Mouse (Mus musculus): ENCODE data around the gene Slfn5.
A peak's percentile ranks its signal among the peaks of the same experiment; 100 is the strongest.
"Not testable (repeated sequence)": the region's sequence is repeated elsewhere in the genome, so short reads cannot be mapped to it uniquely, and the experiment has no call there.

Gene Slfn5

DNA sequence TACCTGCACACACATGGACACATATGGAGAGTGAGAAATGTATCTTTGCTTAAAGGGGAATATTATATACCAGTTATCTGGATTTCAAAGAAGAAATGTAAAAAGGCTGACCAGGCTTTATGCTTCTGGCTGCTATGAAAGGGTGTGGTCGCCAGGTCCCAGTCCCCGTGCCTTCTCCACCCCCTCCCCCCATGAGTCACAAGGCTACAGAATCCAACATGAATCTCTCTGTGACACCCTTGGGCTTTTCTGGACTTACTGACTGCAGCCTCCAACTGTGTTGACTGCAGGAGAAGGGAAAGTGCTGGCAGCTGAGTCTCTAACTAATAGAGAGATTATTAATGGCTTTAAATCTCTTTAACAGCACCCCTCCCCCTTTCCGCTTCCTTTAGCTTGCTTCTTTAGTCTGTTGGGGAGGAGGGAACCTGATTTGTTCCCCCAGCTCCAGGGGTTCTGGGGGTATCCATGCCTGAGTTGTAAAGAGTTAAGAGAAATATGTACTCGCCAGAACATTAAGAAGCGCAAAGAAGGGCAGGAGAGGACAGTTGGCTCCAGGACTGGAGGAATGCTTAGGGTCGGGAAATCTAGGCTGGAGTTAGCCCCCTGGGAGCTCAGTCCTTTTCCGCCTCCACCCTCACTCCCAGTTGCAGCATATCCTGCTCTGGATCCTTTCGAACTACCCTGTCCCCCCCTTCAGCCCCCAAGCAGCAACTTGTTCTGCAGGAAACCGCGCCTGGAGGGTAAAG is at the start of gene Slfn5:
Slfn5 (plus strand) TSS at position 614 of the 746 bp plus-strand sequence.
- DNase-seq: peak; percentile 99

DNA sequence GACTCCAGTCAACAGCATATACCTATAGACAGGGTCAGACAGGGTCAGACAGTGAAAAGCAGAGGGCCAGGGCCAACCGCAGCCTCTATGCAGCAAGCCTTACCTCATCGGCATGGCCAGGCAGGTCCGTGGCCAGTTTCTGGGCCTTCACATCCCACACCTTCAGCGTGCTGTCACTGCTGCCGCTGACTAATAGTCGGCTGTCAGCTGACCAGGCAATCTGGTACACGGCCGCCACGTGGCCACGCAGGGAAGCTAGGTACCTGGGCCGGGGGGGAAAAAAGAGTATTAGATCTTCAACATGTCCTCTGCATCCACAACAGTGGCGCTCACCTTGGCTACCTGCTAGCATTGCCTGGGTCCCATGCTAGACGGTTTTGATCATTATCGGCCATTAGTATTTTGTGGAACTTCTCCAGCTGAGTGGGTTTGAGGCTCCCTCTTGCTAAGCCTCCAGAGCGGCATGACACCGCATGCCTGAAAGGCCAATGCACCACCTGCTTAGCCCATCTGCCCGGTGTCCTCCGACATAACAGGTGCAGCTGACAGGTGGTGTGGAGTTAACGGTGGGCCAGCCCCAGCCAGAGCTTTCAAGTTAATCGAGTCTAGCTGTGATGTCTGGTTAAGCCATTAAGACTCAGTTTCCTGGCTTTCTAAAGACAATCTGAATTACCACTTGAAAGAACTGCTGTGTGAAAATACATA is 49.4 kb upstream of the Slfn5 start:
- DNase-seq: no peak

DNA sequence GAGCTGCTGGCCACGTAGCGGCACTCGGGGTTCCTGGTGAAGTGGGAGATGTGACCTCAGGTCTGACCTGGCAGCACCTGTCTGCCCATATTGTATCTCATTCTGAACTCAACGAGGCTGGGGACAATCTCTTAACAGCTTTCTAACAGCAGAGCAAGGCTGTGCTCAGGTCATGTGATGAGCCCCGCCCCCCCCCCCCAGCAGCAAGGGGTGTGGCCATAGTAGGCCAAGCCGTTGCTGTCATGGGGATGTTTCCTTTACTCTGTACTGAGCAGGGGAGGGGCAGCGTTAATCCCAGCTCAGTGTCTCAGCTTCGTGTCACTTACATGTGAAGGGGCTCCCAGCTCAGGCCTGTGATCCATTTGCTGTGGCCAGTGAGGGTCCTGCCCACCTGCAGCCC is 46.2 kb upstream of the Slfn5 start:
- DNase-seq: no peak

DNA sequence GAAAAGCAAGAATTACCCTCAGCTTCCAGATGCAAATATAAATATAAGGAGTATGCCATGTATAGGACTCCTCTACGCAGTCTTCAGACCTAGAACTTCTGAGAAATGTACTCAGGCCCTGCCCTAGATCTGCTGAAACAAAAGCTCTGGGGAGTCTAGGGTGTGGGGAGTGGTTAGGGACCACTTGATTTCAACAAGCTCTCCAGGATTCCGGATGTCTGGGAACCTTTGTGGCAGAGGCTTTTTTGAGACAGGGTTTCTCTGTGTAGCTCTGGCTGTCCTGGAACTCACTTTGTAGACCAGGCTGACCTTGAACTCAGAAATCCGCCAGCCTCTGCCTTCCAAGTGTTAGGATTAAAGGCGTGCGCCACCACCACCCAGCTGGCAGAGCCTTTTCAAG is 45.3 kb upstream of the Slfn5 start:
- no peak for DNase-seq

DNA sequence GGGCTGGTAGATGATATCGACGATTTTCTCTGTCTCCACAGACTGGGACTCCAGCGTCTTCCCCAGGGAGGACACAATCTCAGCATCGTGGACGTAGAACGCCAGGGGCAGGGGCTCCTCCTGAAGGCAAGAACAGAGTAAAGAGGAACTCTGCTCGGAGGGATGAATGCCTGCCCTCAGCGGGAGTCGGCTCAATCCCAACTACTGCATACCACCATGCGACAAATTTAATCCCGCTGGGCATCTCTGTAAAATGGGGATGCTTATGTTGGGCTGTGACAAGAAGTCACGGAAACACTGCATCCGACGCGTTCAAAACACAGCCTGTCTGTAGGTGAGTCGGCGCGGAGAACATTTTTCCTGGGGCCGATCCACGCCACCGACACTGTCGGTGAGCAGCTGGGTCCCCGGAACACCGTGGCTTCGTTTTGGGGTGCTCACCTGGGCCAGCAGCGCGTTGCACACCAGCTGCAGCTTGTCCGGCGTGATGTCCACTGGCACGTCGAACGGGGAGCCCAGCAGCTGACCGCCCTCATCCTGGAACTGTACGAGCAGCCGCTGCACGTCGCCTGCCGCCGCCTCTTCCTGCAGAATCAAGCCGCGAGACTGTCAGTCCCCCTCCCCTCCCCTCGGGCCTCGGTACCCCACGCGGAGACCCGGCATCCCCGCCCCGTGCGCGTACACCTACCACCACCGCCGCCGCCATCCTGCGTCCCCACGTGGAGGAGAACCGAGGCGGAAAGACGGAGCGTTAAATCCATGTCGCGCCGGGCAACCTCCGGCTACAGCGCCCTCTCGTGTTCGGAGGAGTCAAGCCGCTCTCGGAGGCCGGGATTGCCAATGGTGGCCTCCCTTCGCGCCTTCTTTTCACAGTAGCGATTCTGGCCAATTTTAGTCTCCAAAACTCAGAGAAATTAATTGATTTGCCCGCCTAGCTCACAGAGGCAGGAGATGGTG is 43.2 kb upstream of the Slfn5 start, which contains the start of gene Nle1:
Nle1 (minus strand) TSS at position 761 of the 957 bp plus-strand sequence.
- peak; percentile 99 for DNase-seq

DNA sequence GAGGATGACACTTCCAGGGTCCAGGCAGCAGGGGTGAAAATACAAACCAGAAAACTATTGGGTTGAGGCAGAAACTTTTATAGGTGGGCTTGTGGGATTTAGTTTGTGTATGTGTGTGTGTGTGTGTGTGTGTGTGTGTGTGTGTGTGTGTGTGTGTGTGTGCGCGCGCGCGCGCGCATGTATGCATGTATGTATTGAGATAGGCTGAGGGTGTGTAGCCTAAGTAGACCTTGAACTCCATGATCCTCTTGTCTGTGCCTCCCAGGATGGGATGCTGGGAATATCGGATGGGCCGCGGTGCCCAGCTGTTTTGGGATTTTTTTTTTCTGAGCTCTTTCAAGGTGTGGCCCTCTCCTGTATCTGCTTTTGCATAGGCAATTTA is 42.5 kb upstream of the Slfn5 start:
- peak; percentile 85 for DNase-seq

DNA sequence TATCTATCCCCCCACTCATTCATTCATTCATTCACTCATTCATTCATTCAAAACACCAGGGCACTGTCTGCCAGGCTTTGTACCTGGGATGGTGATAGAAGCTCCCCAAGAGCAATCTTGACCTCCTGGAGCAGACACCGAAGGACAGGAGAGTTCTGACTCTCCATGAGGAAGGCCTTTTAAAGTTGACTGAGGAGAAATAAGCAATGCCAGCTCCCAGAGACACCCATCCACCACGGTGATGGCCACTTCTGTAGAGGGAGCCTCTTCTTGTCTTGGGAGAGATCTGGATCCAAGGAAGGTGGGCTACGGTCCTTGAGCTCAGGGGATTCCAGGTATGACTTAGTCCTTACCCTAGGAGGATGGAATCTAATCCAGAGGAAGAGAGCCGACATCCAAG is 40.9 kb upstream of the Slfn5 start, which contains the start of gene Unc45b:
Unc45b (plus strand) TSS at position 301 of the 400 bp plus-strand sequence.
- DNase-seq: no peak

DNA sequence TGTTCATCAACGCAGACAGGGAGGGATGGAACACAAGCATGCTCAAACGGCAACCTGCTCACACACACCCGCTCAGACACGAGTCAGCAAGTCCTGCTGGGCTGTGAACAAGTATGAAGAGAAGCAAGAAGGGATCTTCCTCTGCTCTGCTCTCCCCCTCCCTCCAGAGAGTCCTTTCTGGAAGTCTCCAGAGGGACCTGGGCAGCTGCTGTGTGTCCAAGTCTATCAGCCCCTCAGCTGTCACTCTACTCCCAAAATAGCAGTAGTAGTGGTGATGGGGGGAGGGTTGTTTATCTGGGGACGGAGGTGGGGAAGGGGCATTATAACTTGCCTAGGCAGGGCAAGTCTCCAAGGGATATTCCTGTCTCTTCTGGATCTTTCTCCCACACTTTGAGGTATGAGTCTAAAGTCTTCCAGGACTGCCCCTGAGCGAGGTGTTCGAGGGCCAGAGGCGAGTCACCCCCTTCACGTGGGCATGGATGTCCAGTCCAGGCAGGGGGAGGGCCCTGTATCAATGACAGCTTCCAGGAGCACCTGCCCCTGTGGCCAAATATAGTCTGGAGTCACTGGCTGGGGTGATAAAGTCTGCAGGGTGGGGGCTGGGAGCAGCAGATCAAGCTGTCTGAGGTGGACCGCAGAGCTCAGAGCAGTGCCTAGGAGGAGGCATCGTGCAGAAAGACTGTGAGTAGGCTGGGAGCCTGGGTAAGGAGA is 40.3 kb upstream of the Slfn5 start:
- DNase-seq: peak; percentile 99

DNA sequence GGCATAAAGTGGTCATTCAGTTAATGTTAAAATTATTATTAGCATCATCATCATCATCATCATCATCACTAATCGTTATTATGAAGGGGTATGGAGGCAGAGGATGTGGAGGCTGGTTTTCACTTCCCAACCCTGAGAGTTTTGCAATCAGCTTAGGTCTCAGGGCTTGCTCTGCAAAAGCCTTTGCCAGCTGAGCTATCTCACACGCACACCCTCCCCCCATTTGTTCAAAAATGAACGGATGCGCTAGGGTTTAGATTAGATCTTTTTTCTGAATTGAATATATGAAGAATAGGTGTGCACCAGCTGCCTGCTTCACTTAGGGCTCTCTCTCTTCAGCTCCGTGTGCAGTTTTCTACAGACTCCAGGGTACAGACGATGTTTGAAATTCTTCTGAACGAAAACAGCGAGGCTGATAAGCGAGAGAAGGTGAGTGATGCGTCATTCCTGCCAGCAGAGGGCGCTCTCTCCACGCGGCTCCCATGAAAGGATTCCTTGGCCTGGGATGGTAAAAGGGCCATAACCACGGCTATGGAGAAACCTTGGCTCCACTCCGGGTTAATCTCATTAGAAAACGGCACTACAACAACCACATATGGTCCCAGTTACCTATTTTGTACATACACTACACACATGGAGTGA is 36.3 kb upstream of the Slfn5 start:
- peak; percentile 94 for DNase-seq

DNA sequence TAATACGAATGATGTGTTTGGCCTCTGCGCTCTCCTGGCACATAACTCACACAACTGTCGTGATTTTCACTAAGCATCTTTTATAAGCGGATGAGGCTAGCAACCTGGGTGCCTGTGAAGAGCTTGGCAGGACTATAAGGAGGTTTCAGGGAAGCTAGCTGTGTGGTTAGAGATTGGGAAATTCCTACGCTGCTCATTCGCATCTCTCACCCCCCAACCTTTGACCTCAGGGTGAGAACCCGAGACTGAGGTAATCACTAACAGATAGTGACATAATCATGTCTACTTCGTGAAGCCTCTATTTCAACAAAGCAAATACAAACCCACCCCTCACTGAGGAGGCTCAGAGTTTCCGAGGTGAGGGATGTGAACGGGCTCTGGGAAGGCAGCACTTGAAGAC is 30.4 kb upstream of the Slfn5 start:
- DNase-seq: no peak

DNA sequence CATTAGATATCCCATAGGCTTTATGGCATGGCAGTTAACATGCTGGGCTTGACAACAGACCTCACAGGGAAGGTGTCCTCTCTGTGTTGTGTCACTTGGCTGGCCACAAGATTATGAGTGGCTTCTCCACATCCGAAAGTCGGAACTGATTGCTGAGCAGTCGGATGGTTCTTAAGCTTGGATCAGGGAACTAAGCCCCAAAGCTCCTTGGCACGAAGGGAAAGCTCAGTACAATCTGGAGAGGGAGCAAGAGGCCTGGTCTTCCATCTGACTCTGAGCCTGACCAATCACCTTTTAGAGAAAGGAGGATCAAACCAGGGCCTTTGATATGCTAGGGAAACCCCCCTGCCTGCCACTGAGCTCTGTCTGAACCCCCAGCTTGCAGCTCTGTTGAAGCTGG is 29.5 kb upstream of the Slfn5 start:
- no peak for DNase-seq

DNA sequence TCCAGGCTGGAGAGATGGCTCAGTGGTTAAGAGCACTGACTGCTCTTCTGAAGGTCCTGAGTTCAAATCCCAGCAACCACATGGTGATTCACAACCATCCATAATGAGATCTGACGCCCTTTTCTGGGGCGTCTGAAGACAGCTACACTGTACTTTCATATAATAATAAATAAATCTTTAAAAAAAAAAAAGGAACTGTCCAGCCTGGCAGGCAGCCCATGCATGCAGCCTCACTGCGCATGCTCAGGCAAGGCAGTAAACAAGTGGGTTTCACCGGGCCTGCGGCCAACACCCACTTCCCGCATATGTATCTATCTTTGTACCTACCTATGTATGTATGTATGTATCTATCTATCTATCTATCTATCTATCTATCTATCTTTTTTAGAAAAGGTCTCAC is 27.2 kb upstream of the Slfn5 start:
- not testable (repeated sequence) for DNase-seq

DNA sequence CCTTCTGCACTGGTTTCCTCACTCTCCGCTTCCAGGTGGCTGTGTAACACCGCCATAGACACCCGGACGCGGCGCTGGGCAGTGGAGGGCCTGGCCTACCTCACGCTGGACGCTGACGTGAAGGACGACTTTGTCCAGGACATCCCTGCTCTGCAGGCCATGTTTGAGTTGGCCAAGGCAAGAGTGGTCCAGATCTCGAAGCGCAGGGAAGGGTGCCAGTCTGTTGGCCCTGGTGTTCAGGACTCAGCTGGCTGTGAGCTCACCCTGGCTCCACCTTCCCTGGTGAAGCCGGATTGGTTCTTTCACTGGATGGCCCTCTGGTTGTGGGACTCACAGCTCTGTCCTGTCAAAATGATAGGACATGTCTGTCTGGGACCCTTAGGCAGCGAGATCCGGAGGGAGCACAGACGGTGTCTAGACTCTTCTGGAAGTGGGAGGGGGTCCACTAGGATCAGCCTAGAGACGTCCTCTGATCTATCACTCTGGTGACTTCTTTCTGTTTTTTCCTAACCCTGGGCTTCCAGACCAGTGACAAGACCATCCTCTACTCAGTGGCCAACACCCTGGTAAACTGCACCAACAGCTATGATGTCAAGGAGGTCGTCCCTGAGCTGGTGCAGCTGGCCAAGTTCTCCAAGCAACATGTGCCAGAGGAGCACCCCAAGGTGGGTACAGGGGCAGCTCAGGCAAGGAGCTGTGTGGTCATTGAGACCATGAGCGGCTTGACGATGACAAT is 22.1 kb upstream of the Slfn5 start:
- peak; percentile 93 for DNase-seq

DNA sequence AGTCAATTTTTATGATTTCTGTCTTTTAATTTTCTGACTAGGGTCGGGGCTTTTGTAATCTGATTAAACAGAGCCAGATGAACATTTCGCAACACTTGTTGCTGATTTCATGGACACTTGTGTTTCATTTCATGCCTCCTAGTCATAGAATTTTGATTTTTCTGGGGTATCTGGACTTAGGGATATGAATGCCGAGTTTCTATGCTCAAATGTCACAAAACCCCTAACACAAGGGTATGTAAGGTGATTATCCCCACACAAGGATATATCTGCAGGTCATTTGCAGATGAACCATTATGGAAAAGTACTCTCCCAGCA is 21.6 kb upstream of the Slfn5 start:
- DNase-seq: no peak

DNA sequence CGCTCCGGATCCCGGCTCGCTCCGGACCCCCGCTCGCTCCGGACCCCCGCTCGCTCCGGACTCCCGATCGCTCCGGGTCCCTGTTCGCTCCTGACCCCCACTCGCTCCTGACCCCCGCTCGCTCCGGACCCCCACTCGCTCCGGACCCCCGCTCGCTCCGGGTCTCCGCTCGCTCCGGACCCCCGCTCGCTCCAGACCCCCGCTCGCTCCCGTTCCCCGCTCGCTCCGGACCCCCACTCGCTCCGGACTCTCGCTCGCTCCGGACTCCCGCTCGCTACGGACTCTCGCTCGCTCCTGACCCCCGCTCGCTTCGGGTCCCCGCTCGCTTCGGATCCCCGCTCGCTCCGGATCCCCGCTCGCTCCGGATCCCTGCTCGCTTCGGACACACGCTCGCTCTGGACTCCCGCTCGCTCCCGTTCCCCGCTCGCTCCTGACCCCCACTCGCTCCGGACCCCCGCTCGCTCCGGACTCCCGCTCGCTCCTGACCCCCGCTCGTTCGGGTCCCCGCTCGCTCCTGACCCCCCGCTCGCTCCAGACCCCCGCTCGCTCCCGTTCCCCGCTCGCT is 20.7 kb upstream of the Slfn5 start:
- not testable (repeated sequence) for DNase-seq

DNA sequence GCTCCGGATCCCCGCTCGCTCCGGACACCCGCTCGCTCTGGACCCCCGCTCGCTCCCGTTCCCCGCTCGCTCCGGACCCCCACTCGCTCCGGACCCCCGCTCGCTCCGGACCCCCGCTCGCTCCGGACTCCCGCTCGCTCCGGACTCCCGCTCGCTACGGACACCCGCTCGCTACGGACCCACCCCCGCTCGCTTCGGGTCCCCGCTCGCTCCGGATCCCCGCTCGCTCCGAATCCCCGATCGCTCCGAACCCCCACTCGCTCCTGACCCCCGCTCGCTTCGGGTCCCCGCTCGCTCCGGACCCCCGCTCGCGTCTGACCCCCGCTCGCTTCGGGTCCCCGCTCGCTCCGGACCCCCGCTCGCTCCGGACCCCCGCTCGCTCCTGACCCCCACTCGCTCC is 20.0 kb upstream of the Slfn5 start:
- DNase-seq: not testable (repeated sequence)

DNA sequence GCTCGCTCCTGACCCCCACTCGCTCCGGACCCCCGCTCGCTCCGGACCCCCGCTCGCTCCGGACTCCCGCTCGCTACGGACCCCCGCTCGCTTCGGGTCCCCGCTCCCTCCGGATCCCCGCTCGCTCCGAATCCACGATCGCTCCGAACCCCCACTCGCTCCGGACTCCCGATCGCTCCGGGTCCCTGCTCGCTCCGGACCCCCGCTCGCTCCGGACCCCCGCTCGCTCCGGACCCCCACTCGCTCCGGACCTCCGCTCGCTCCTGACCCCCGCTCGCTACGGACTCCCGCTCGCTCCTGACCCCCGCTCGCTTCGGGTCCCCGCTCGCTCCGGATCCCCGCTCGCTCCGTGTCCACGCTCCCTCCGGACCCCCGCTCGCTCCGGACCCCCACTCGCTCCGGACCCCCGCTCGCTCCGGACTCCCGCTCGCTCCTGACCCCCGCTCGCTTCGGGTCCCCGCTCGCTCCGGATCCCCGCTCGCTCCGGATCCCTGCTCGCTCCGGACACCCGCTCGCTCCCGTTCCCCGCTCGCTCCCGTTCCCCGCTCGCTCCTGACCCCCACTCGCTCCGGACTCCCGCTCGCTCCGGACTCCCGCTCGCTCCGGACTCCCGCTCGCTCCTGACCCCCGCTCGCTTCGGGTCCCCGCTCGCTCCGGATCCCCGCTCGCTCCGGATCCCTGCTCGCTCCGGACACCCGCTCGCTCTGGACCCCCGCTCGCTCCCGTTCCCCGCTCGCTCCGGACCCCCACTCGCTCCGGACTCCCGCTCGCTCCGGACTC is 19.3 kb upstream of the Slfn5 start:
- not testable (repeated sequence) for DNase-seq

DNA sequence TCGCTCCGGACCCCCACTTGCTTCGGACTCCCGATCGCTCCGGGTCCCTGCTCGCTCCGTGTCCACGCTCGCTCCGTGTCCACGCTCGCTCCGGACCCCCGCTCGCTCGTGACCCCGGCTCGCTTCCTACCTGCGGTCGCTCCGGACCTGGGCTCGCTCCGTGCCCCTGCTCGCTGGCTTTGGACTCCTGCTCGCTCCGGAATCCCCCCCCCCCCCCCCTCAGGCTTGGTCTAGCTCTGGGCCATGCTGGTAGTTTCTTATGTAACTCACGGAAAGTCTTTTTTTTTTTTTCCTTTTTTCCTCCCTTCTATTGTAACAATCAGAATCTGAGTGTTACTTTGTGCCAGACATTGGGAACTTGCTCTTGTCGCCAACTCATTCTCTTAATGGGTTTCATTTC is 18.0 kb upstream of the Slfn5 start:
- DNase-seq: no peak

DNA sequence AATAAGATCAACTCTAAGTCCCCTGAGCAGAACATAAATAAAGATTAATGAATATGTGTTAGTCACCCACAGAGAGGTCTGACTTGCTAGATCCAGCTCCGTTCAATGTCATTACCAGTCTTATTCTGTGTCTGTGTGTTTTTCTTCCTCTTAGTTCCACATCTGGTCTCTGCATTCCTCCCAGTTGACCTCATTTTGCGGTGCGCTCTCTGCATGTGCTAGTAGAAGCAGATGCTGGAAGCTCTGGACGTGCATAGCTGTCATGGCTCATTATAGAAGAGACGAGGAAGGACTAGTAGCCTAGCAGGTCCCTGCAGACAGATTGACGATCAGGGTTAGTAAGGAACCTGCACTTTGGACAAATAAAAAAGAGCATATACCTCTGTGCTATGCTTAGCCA is 7.8 kb upstream of the Slfn5 start:
- DNase-seq: no peak

DNA sequence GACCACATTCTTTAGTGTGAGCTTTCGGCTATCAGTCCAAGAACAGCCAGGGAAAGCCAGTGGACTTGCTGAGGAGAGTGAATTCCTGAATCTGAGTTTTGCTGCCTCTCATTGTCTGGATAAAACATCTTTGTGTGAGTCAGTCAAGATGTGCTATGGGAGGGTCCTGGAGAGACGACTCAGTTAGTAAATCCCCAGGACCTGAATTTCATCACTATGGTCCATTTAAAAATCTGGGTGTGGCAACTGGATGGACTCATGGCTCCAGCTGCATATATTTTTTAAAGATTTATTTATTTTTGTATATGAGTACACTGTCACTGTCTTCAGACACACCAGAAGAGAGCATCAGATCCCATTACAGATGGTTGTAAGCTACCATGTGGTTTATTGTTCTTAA is 5.5 kb upstream of the Slfn5 start:
- no peak for DNase-seq
